ENCODE assay signal across 19 mouse cellular contexts in genomic region chr5:106449720-106450425, GRCm38 (mm10). TPM values are rescaled to one million over a fixed set of nuclear protein-coding genes. Genes with fewer than 3 reads are reported as not detected.
DNase-seq lines count a peak whose midpoint lies in the region; ATAC-seq and TF ChIP-seq lines count a peak whose summit lies in the region.
"Had no signal": no experiment of that assay in that cellular context is flagged by ENCODE, and none has a peak within 500 bp of the region (broad histone marks: within the 10 kb centered on the region; RNA-seq: fewer than 3 reads in every experiment).

No protein-coding gene starts in this region.

- no peak overlapping the region for H3K27ac ChIP-seq in forebrain, embryonic 10.5 days
- no peak overlapping the region for H3K27ac ChIP-seq in forebrain, postnatal 0 days (ENCODE audit: low read depth, low read length)
- no peak overlapping the region for H3K27ac ChIP-seq in neural tube, embryonic 15.5 days (replicated peaks)
- no peak overlapping the region for H3K27ac ChIP-seq in embryonic facial prominence, embryonic 10.5 days (replicated peaks)
- H3K27ac ChIP-seq in heart, embryonic 11.5 days (ENCODE audit: low read depth, low read length), result no peak overlapping the region
- H3K27ac ChIP-seq: hindbrain, embryonic 13.5 days; kidney, postnatal 0 days; limb, embryonic 15.5 days; stomach, postnatal 0 days had no signal

- 13% methylated on average over 4 of the region's 4 CpGs for WGBS in forebrain, embryonic 10.5 days
- 6% methylated on average over 4 of the region's 4 CpGs for WGBS in forebrain, postnatal 0 days
- WGBS in neural tube, embryonic 15.5 days, result 8% methylated on average over 4 of the region's 4 CpGs
- WGBS in embryonic facial prominence, embryonic 10.5 days, result 14% methylated on average over 4 of the region's 4 CpGs
- 28% methylated on average over 4 of the region's 4 CpGs for WGBS in heart, embryonic 11.5 days (ENCODE audit: insufficient replicate concordance)

- H3K9me3 ChIP-seq in forebrain, embryonic 10.5 days, result no peaks in the 10 kb centered on the region
- H3K9me3 ChIP-seq in forebrain, postnatal 0 days (ENCODE audit: low read length), result no peaks in the 10 kb centered on the region
- no peaks in the 10 kb centered on the region for H3K9me3 ChIP-seq in neural tube, embryonic 15.5 days (replicated peaks)
- H3K9me3 ChIP-seq in embryonic facial prominence, embryonic 10.5 days, result no peaks in the 10 kb centered on the region
- H3K9me3 ChIP-seq in heart, embryonic 11.5 days (replicated peaks; ENCODE audit: control insufficient read depth, low read length), result no peaks in the 10 kb centered on the region
- H3K9me3 ChIP-seq: hindbrain, embryonic 13.5 days; limb, embryonic 15.5 days had no signal

- H3K4me2 ChIP-seq in forebrain, postnatal 0 days (ENCODE audit: low read depth), result no peak overlapping the region
- no peak overlapping the region for H3K4me2 ChIP-seq in neural tube, embryonic 15.5 days
- no peak overlapping the region for H3K4me2 ChIP-seq in heart, embryonic 11.5 days
- H3K4me2 ChIP-seq: hindbrain, embryonic 13.5 days; limb, embryonic 15.5 days had no signal

- no peak for TF ChIP-seq CTCF in forebrain, postnatal 0 days (IDR thresholded peaks at IDR 0.05; ENCODE audit: low read depth)

- no peaks in the 10 kb centered on the region for H3K36me3 ChIP-seq in forebrain, embryonic 10.5 days (replicated peaks)
- no peaks in the 10 kb centered on the region for H3K36me3 ChIP-seq in forebrain, postnatal 0 days (ENCODE audit: insufficient read depth)
- H3K36me3 ChIP-seq in neural tube, embryonic 15.5 days, result no peaks in the 10 kb centered on the region
- H3K36me3 ChIP-seq in embryonic facial prominence, embryonic 10.5 days (replicated peaks), result no peaks in the 10 kb centered on the region
- no peaks in the 10 kb centered on the region for H3K36me3 ChIP-seq in heart, embryonic 11.5 days (ENCODE audit: control insufficient read depth, insufficient read depth, low read length)
- H3K36me3 ChIP-seq: hindbrain, embryonic 13.5 days; limb, embryonic 15.5 days had no signal

- H3K4me3 ChIP-seq in forebrain, embryonic 10.5 days, result peak overlapping the region; percentile 31; the same call in 1 of the 2 replicates
- H3K4me3 ChIP-seq in forebrain, postnatal 0 days (ENCODE audit: low read depth, low read length), result no peak overlapping the region
- H3K4me3 ChIP-seq in neural tube, embryonic 15.5 days (replicated peaks), result no peak overlapping the region
- H3K4me3 ChIP-seq in embryonic facial prominence, embryonic 10.5 days, result no peak overlapping the region
- H3K4me3 ChIP-seq in heart, embryonic 11.5 days (ENCODE audit: low read depth, low read length), result no peak overlapping the region
- H3K4me3 ChIP-seq: hindbrain, embryonic 13.5 days; limb, embryonic 15.5 days; megakaryocyte, embryonic 14.5 days had no signal

- no peak overlapping the region for H3K9ac ChIP-seq in forebrain, postnatal 0 days
- H3K9ac ChIP-seq in neural tube, embryonic 15.5 days (replicated peaks), result no peak overlapping the region
- H3K9ac ChIP-seq in heart, embryonic 11.5 days (ENCODE audit: low read depth, low read length), result no peak overlapping the region
- H3K9ac ChIP-seq: hindbrain, embryonic 13.5 days; limb, embryonic 15.5 days had no signal

- H3K4me1 ChIP-seq in forebrain, embryonic 10.5 days, result peaks cover 44% of the 10 kb centered on the region
- H3K4me1 ChIP-seq in forebrain, postnatal 0 days (ENCODE audit: insufficient read depth), result no peaks in the 10 kb centered on the region
- H3K4me1 ChIP-seq in neural tube, embryonic 15.5 days, result peaks cover 17% of the 10 kb centered on the region
- H3K4me1 ChIP-seq in embryonic facial prominence, embryonic 10.5 days, result peaks cover 15% of the 10 kb centered on the region
- 0 out of 2 replicates have a peak, but pooled peaks cover 3% of the 10 kb centered on the region for H3K4me1 ChIP-seq in heart, embryonic 11.5 days (ENCODE audit: control insufficient read depth, insufficient read depth, low read length)

- no peak for DNase-seq in forebrain, embryonic 10.5 days (ENCODE audit: extremely low spot score, low spot score)
- DNase-seq in forebrain, postnatal 0 days, result no peak
- DNase-seq in neural tube, embryonic 10.5 days (ENCODE audit: extremely low spot score, low spot score), result peak; percentile 47
- DNase-seq in embryonic facial prominence, embryonic 10.5 days (ENCODE audit: low spot score), result peak; percentile 18
- no peak for DNase-seq in layer of hippocampus, postnatal 36 days
- DNase-seq: right cerebral cortex, postnatal 14 days had no signal

- no peak for ATAC-seq in forebrain, postnatal 0 days
- no peak for ATAC-seq in neural tube, embryonic 15.5 days (ENCODE audit: low FRiP score)
- ATAC-seq in heart, embryonic 11.5 days (replicated peaks; ENCODE audit: insufficient number of reproducible peaks, low FRiP score, low TSS enrichment), result no peak
- ATAC-seq: intestine, postnatal 0 days had no signal

- peaks cover 100% of the 10 kb centered on the region for H3K27me3 ChIP-seq in forebrain, embryonic 10.5 days (ENCODE audit: poor library complexity, severe bottlenecking)
- H3K27me3 ChIP-seq in forebrain, postnatal 0 days (ENCODE audit: insufficient read depth, low read length), result peaks cover 88% of the 10 kb centered on the region
- peaks cover 90% of the 10 kb centered on the region for H3K27me3 ChIP-seq in neural tube, embryonic 15.5 days (replicated peaks)
- H3K27me3 ChIP-seq in embryonic facial prominence, embryonic 10.5 days (replicated peaks; ENCODE audit: low read depth, poor library complexity, severe bottlenecking), result peaks cover 100% of the 10 kb centered on the region
- peaks cover 90% of the 10 kb centered on the region for H3K27me3 ChIP-seq in heart, embryonic 11.5 days (ENCODE audit: control insufficient read depth, insufficient read depth, low read length)

RNA-seq across cellular contexts. Expression of gene Barhl2, which starts 8.1 kb away (rescaled TPM):
- polyA plus RNA-seq in forebrain, embryonic 10.5 days (2016; fragmentation: Nextera tagmentation; extraction: Ambion mirVana), result 1.3 and 2.3 TPM in 2 replicates
- total RNA-seq in forebrain, postnatal 0 days (2014; rRNA removed), result 4.5 and 9.4 TPM in 2 replicates
- 1.3 and 1.5 TPM in 2 replicates for polyA plus RNA-seq in forebrain, postnatal 0 days (2015; fragmentation: Nextera tagmentation; extraction: Ambion mirVana)
- 1.5 and 1.8 TPM in 2 replicates for polyA plus RNA-seq in neural tube, embryonic 15.5 days (2015; fragmentation: Nextera tagmentation; extraction: Ambion mirVana)
- 0.13 and 0.14 TPM in 2 replicates for polyA plus RNA-seq in embryonic facial prominence, embryonic 10.5 days (2016; fragmentation: Nextera tagmentation; extraction: Ambion mirVana)
- not detected in 2 replicates for polyA plus RNA-seq in heart, embryonic 11.5 days (2014; fragmentation: Nextera tagmentation; extraction: Ambion mirVana)
- under 1 TPM in 1 of 2 experiments, not detected in 1; 0.15 TPM for total RNA-seq in layer of hippocampus, postnatal 36 days (2021)
- total RNA-seq: adrenal gland, adult 18-20 months had no signal
- polyA plus RNA-seq: C2C12; gonadal fat pad, adult 2 months; heart, embryonic 14.5 days; intestine, postnatal 0 days; kidney, postnatal 0 days; limb, embryonic 15.5 days; lung, embryonic 16.5 days; stomach, postnatal 0 days had no signal

Comparison
In these comparisons a context has a peak if more than half of its experiments do, and no peak if none do; other contexts are left out.
1. DNase-seq: peak in neural tube, embryonic 10.5 days (single experiment) and embryonic facial prominence, embryonic 10.5 days (single experiment); none in forebrain, embryonic 10.5 days (single experiment), forebrain, postnatal 0 days (single experiment) and layer of hippocampus, postnatal 36 days (0 of 2).